Mouse (Mus musculus): ENCODE data around the gene Stx18. TPM values are rescaled to one million over a fixed set of nuclear protein-coding genes. Genes with fewer than 3 reads are reported as not detected.
A peak's percentile ranks its signal among the peaks of the same experiment; 100 is the strongest.

Gene Stx18
- polyA plus RNA-seq, 1 experiment from 2014 or later: 33.2 TPM

DNA sequence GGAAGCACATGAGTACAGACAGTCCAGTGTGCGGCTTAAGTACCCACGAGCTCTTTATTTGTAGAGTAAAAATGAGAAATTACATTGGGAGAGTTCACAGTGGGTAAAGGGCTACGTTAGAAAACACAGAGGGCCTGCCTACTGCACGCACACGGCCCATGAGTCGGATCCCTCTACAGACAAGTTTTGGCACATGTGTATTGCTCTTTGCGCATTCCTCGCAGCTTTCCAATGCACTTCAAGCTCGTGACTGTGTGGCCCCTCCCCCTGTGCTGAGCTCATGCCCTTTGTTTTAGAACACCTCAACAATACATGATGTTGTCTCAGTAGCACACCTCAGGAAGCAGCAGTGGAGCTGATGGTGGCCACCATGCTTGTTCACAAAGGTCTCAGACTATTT is 98.6 kb downstream of the Stx18 start:
- Histone ChIP-seq H3K27me3 (replicated peaks) (no peaks in the 10 kb centered on the region), H3K36me3 (peaks cover 14% of the 10 kb centered on the region), H3K4me2 (no peak overlapping the region), H3K9ac (no peak overlapping the region), H3K9me3 (replicated peaks) (no peaks in the 10 kb centered on the region), H3K4me3 (no peak overlapping the region), H3K4me1 (replicated peaks) (0 out of 2 replicates have a peak, but pooled peaks cover 3% of the 10 kb centered on the region), H3K27ac (ENCODE audit: poor library complexity, severe bottlenecking) (no peak overlapping the region)
- no peak for ATAC-seq (ENCODE audit: insufficient number of reproducible peaks, low FRiP score)
- 86% methylated on average over 9 of the region's 9 CpGs for WGBS

DNA sequence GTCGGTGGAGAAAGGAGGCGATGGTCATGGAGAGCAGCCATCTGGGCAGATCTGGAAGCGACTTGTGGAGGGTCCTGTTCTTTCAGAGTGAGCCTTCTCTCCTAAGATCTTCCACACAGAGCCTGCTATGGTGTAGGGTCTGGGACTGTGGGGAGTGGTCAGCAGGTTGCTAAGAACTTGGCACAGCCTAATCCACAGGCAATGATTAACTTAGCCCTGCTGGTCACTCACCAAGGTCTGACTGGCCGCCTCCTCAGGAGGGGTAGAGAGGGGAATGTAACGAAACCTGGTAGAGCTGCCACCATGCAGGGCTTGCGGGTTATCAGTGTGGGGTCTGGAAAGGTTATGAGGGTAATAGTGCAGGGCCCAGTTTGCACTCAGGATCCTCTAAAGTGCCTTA is 102.4 kb downstream of the Stx18 start:
- H3K4me2 ChIP-seq: no peak overlapping the region
- H3K4me1 ChIP-seq (replicated peaks): 0 out of 2 replicates have a peak, but pooled peaks cover 3% of the 10 kb centered on the region
- H3K36me3 ChIP-seq: peaks cover 10% of the 10 kb centered on the region
- no peak overlapping the region for H3K4me3 ChIP-seq
- H3K27me3 ChIP-seq (replicated peaks): peaks cover 11% of the 10 kb centered on the region
- no peaks in the 10 kb centered on the region for H3K9me3 ChIP-seq (replicated peaks)
- H3K27ac ChIP-seq (ENCODE audit: poor library complexity, severe bottlenecking): no peak overlapping the region
- WGBS: 82% methylated on average over 6 of the region's 6 CpGs
- ATAC-seq (ENCODE audit: insufficient number of reproducible peaks, low FRiP score): no peak
- no peak overlapping the region for H3K9ac ChIP-seq

DNA sequence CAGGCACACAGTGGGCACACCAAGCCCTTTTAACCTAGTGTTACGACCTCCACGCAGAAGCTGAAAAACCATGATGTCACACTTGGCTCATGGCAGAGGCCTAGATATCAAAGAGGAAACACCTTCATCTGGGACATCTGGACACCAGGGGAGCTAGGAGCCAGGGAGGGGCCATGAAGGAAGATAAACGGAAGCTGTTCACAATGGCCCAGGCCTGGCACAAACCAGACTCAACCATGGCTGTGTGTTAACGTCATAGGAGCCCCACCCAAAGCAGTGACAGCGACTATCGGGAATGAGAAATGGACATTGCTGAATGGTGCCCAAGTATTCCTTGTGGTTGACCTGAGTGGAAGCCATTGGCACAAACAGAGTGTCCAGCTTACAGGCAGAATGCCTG is 108.0 kb downstream of the Stx18 start:
- Histone ChIP-seq H3K4me3 (no peak overlapping the region), H3K9me3 (replicated peaks) (no peaks in the 10 kb centered on the region), H3K27me3 (replicated peaks) (peaks cover 11% of the 10 kb centered on the region), H3K4me2 (no peak overlapping the region), H3K27ac (ENCODE audit: poor library complexity, severe bottlenecking) (no peak overlapping the region), H3K9ac (no peak overlapping the region), H3K36me3 (peaks cover 6% of the 10 kb centered on the region), H3K4me1 (replicated peaks) (peaks cover 5% of the 10 kb centered on the region)
- WGBS: 68% methylated on average over 6 of the region's 6 CpGs
- ATAC-seq (ENCODE audit: insufficient number of reproducible peaks, low FRiP score): peak; percentile 38; the same call in 1 of the 2 replicates

DNA sequence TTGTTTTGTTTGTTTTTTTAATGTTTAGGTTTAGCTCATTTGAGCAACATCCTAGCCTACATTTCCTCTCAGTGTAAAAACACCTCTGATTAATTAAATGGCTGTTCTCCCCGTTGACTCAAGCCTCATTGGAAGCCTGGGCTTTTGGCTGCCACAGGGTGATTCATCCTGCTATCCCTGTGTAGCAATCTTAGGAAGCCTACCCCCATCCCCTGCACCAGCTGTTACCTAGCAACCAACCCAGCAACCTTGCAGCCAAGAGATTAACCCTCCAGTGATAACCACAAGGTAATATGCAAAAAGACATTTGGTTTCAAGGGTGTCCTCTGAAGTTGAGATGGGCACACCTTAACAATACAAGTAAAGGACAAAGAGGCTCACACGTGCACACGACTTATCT is 112.7 kb downstream of the Stx18 start:
- no peak overlapping the region for H3K27ac ChIP-seq (ENCODE audit: poor library complexity, severe bottlenecking)
- peaks cover 16% of the 10 kb centered on the region for H3K36me3 ChIP-seq
- H3K4me2 ChIP-seq: no peak overlapping the region
- no peaks in the 10 kb centered on the region for H3K9me3 ChIP-seq (replicated peaks)
- ATAC-seq (ENCODE audit: insufficient number of reproducible peaks, low FRiP score): no peak
- H3K9ac ChIP-seq: no peak overlapping the region
- no peaks in the 10 kb centered on the region; the same call in 1 of the 2 replicates for H3K27me3 ChIP-seq (replicated peaks)
- no peak overlapping the region for H3K4me3 ChIP-seq
- 63% methylated on average over 3 of the region's 3 CpGs for WGBS
- peaks cover 5% of the 10 kb centered on the region for H3K4me1 ChIP-seq (replicated peaks)

DNA sequence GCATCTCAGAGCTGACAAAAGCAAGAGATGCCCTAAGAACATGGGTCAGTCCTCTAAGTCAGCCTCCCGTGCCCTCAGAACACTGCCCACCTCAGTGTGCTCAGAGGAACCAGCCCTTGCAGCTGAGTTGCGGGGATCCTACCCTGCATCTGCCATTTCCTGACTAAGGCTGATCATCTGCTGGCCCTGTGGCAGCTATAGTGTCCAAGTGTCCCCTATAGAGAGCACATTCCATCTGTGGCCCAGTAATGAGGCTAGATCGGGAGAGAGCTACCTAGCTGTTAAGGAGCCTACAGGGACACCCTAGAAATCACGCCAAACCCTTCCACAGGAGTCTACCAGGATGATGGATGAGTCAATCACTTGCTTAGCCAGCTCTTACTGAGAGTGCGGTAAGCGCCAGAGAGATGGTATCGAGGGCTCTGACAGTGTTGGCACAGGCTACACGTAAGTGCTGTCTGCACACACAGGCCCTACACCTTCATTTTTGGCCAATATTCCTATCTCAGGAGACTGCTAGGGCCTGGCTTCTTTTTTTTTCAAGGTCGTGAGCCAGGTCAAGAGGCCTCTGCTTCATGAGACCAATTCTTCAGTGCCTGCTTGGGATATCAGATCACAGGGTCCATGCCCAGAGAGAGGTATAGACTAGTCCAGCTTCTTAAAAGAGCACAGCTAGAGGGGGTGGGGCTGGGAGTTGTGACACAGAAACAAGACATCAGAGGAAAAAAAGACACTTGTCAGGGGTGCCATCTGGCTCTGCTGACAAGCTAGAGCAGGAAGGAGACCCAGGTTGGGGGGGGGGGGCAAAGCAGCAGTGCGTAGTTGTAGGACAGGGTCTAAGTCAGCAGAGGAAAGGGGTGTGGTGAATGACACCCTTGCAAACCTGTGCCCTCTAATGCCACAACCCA is 113.9 kb downstream of the Stx18 start:
- ATAC-seq (ENCODE audit: insufficient number of reproducible peaks, low FRiP score): no peak
- Histone ChIP-seq H3K27ac (ENCODE audit: poor library complexity, severe bottlenecking) (no peak overlapping the region), H3K4me2 (no peak overlapping the region), H3K4me3 (no peak overlapping the region), H3K27me3 (replicated peaks) (peaks cover 9% of the 10 kb centered on the region), H3K9ac (no peak overlapping the region), H3K36me3 (peaks cover 16% of the 10 kb centered on the region), H3K4me1 (replicated peaks) (peaks cover 5% of the 10 kb centered on the region), H3K9me3 (replicated peaks) (no peaks in the 10 kb centered on the region)
- 81% methylated on average over 10 of the region's 10 CpGs for WGBS

DNA sequence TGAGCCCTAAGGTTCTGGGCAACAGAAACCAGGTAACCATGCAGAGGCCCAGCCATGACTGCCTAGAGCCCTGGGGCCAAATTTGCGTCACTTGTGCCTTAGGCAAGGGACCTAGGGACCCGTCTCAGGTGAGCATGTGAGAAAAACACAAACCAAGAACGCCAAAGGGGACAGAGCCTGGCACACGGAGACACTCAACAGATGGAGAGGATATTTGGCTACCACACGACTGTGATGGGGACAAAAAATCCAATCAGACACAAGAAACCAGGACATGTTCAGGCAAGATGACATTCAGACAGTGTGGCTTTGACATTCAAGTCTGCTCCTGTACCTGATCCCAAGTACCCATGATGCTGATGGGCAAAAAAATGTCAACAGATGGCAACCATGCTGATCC is 115.1 kb downstream of the Stx18 start:
- Histone ChIP-seq H3K4me3 (no peak overlapping the region), H3K27me3 (replicated peaks) (peaks cover 21% of the 10 kb centered on the region), H3K27ac (ENCODE audit: poor library complexity, severe bottlenecking) (no peak overlapping the region), H3K9ac (no peak overlapping the region), H3K9me3 (replicated peaks) (no peaks in the 10 kb centered on the region), H3K4me2 (no peak overlapping the region), H3K36me3 (peaks cover 14% of the 10 kb centered on the region), H3K4me1 (replicated peaks) (peaks cover 5% of the 10 kb centered on the region)
- WGBS: 85% methylated on average over 5 of the region's 5 CpGs
- no peak for ATAC-seq (ENCODE audit: insufficient number of reproducible peaks, low FRiP score)

DNA sequence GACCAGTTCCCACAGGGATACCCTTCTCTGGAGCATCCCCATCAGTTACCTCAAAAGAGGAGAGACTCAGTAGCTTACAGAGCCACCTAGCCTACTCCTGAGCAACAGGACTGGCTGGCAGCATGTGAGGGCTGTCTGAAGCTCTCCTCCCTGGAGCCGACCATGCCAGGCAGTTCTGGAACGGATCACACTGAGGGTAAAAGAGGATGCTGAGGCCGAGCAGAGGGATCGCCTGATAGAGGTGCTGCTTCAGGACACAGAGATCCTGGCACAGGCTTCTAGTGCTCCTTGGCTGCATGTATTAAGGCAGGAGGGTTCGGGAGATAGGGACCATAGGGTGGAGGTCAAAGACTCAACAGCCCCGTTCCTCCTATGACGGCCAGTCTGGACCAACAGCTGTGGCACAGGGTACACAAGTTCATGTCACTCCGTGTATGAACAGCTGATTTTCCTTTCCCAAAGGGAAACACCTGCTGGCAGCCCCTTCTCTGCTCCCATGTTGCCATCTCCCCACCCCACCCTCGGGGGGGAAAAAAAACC is 119.0 kb downstream of the Stx18 start:
- no peaks in the 10 kb centered on the region for H3K9me3 ChIP-seq (replicated peaks)
- peaks cover 11% of the 10 kb centered on the region for H3K36me3 ChIP-seq
- H3K27ac ChIP-seq (ENCODE audit: poor library complexity, severe bottlenecking): no peak overlapping the region
- ATAC-seq (ENCODE audit: insufficient number of reproducible peaks, low FRiP score): no peak
- H3K4me2 ChIP-seq: no peak overlapping the region
- no peak overlapping the region for H3K4me3 ChIP-seq
- peaks cover 60% of the 10 kb centered on the region for H3K27me3 ChIP-seq (replicated peaks)
- H3K4me1 ChIP-seq (replicated peaks): 0 out of 2 replicates have a peak, but pooled peaks cover 3% of the 10 kb centered on the region
- H3K9ac ChIP-seq: no peak overlapping the region
- WGBS: 63% methylated on average over 9 of the region's 9 CpGs

DNA sequence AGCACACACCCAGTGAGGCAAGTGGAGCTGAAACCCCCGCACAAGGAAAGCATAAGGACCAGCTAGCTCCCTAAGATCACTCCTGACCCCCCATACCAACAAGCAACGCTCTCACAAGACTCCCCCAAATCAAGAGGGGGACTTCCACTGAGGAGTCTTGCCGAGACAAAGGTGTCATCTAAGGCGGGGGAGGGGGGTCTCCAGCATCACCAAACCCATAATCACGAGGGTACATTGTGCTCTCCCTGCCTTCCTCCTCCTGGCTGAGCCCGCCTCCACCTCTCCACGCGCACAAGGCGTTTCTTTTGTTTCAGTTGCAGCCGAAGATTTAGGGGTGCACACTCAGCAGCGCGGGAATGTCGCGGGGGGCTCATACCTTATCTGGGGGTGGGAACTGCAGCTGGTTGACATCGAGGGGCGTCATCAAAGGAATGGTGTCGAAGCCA is 120.0 kb downstream of the Stx18 start:
- WGBS: 5% methylated on average over 17 of the region's 17 CpGs
- H3K27ac ChIP-seq (ENCODE audit: poor library complexity, severe bottlenecking): no peak overlapping the region
- peak overlapping the region; percentile 76 for H3K9ac ChIP-seq
- H3K27me3 ChIP-seq (replicated peaks): peaks cover 70% of the 10 kb centered on the region
- H3K36me3 ChIP-seq: peaks cover 8% of the 10 kb centered on the region
- ATAC-seq (ENCODE audit: insufficient number of reproducible peaks, low FRiP score): no peak
- H3K4me2 ChIP-seq: peak overlapping the region; percentile 95
- H3K9me3 ChIP-seq (replicated peaks): no peaks in the 10 kb centered on the region
- H3K4me1 ChIP-seq (replicated peaks): 0 out of 2 replicates have a peak, but pooled peaks cover 3% of the 10 kb centered on the region
- peak overlapping the region; percentile 61 for H3K4me3 ChIP-seq

DNA sequence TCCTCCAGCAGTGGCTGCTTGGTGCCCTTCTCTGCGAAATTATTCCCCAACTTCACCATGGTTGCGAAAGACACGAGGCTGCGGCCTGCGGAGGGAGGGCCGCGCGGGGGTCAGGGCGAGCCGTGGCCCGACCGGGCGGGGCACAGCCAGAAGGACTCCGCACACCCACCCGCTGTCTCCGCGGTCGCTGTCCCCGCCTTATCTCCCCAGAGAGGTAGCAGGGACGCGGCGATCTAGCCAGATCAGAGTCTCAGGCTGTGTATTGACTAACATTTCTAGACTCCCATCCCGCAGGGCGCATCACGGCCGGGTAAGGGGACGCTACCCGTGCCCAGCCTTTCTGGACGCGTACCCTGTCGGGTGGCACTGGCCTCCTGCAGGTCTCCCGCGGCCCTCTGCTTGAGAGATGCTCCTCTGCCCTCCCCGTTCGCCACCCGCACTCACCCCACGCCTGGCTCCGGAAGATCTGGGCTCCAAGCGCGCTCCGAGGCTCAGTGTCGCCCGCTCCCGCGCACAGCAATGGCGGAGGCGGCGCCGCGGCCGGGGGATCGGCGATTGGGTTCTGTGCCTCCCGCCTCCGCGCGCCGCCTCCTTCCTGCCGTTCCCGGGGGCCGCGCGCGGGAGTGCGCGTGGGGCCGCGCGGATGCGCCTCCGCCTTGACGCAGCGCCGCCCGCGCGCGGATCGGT is 120.5 kb downstream of the Stx18 start:
- Histone ChIP-seq H3K9me3 (replicated peaks) (no peaks in the 10 kb centered on the region), H3K27ac (ENCODE audit: poor library complexity, severe bottlenecking) (no peak overlapping the region), H3K27me3 (replicated peaks) (peaks cover 70% of the 10 kb centered on the region), H3K4me3 (peak overlapping the region; percentile 61), H3K9ac (peak overlapping the region; percentile 76), H3K4me2 (peak overlapping the region; percentile 95), H3K36me3 (peaks cover 8% of the 10 kb centered on the region), H3K4me1 (replicated peaks) (0 out of 2 replicates have a peak, but pooled peaks cover 3% of the 10 kb centered on the region)
- WGBS: under 1% methylated on average over 79 of the region's 79 CpGs
- ATAC-seq (ENCODE audit: insufficient number of reproducible peaks, low FRiP score): peak; percentile 56

DNA sequence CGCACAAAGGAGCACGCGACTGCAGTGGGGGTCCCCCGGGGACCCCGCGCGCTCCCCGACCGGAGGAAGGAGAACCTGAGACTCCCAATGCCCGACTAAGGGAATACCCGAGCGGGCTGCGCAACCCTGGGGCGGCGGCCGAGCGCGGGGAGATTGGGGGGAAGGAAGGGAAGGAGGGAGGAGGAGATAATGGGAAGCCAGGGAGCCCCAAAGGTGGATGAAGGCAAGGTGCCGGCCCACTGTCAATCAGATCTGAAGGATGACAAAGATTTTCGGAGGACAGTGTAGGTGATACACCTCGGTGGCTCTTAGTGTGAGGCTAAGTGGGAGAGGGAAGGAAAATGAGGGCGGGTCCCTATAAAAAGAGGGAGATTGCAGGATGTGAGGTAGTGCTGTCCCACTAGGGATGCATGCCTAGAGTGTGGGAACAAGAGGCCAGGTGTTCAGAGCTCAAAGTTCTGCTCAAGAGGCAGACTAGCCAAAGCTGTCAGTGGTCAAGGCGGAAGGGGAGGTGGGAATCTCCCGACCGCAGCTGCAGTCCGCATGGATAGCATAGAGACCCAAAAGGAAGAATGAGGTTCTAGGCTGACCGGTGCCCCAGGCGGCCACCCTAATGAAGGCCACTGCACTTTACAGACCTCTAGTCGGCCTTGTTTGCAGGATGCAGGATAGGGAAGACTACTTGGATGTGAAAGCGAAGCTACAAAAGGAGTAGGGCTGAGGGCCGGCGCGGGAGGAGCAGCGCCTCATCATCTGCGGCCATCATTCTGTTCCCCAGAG is 121.3 kb downstream of the Stx18 start, which contains the start of gene Nsg1:
TSS of gene Nsg1 (minus strand) at position 274 of the 780 bp plus-strand sequence.
- no peak within 1 kb of the TSS for H3K27ac ChIP-seq (ENCODE audit: poor library complexity, severe bottlenecking)
- H3K27me3 ChIP-seq (replicated peaks): peaks cover 70% of the 10 kb centered on the region
- H3K36me3 ChIP-seq: peaks cover under 1% of the 10 kb centered on the region; the same call in 1 of the 2 replicates
- H3K9me3 ChIP-seq (replicated peaks): no peaks in the 10 kb centered on the region
- H3K4me2 ChIP-seq: peak within 1 kb of the TSS; percentile 95
- H3K4me1 ChIP-seq (replicated peaks): 0 out of 2 replicates have a peak, but pooled peaks cover 3% of the 10 kb centered on the region
- WGBS: 9% methylated on average over 35 of the region's 35 CpGs
- peak within 1 kb of the TSS; percentile 76 for H3K9ac ChIP-seq
- H3K4me3 ChIP-seq: peak within 1 kb of the TSS; percentile 61
- ATAC-seq (ENCODE audit: insufficient number of reproducible peaks, low FRiP score): 0 out of 2 replicates have a peak, but pooled peaks have one; percentile 16
